Mouse (Mus musculus) T-helper 17 cell (primary cell): ENCODE results near the gene Bckdhb.
"Not testable (repeated sequence)": the region's sequence is repeated elsewhere in the genome, so short reads cannot be mapped to it uniquely, and the experiment has no call there.

Source experiments
- in situ Hi-C, 2 experiments: fragments of 300-600 bp; cut with MboI, MseI; formaldehyde crosslinking; loops; 1 replicate in 1 of 2; 2 replicates in 1 of 2; pipeline ENCODE4 v1.15.1; 2025; ENCODE audit warnings: high pct_unique_total_duplicates in 2 of 2

Bckdhb gene

GRCm38 (mm10) chr9:84041631-84042277, 116.8 kb downstream of the Bckdhb start:
- in situ Hi-C loops, result no loop called here

- in situ Hi-C loops, result no loop called here
Measured at GRCm38 (mm10) chr9:84042539-84042938, 117.6 kb downstream of the Bckdhb start.

GRCm38 (mm10) chr9:84044136-84044535, 119.2 kb downstream of the Bckdhb start:
- in situ Hi-C loops, result no loop called here

- in situ Hi-C loops, result no loop called here
Measured at GRCm38 (mm10) chr9:84045632-84046031, 120.7 kb downstream of the Bckdhb start.

- in situ Hi-C loops, result no loop called here
Measured at GRCm38 (mm10) chr9:84046334-84046733, 121.4 kb downstream of the Bckdhb start.

GRCm38 (mm10) chr9:84046961-84047360, 122.0 kb downstream of the Bckdhb start:
- in situ Hi-C loops, result no loop called here

- in situ Hi-C loops, result no loop called here
Measured at GRCm38 (mm10) chr9:84047436-84047835, 122.5 kb downstream of the Bckdhb start.

GRCm38 (mm10) chr9:84049142-84049541, 124.2 kb downstream of the Bckdhb start:
- in situ Hi-C loops, result no loop called here

GRCm38 (mm10) chr9:84050867-84051635, 126.1 kb downstream of the Bckdhb start:
- in situ Hi-C loops, result no loop called here

- in situ Hi-C loops, result no loop called here
Measured at GRCm38 (mm10) chr9:84055125-84055807, 130.3 kb downstream of the Bckdhb start.

- in situ Hi-C loops, result not testable (repeated sequence)
Measured at GRCm38 (mm10) chr9:84060781-84061180, 135.8 kb downstream of the Bckdhb start.

- in situ Hi-C loops, result no loop called here
Measured at GRCm38 (mm10) chr9:84063617-84064016, 138.7 kb downstream of the Bckdhb start.

- in situ Hi-C loops, result no loop called here
Measured at GRCm38 (mm10) chr9:84064113-84064512, 139.2 kb downstream of the Bckdhb start.

GRCm38 (mm10) chr9:84070247-84070646, 145.3 kb downstream of the Bckdhb start:
- in situ Hi-C loops, result no loop called here

GRCm38 (mm10) chr9:84070740-84071139, 145.8 kb downstream of the Bckdhb start:
- in situ Hi-C loops, result no loop called here

- in situ Hi-C loops, result no loop called here
Measured at GRCm38 (mm10) chr9:84072534-84072933, 147.6 kb downstream of the Bckdhb start.

- in situ Hi-C loops, result no loop called here
Measured at GRCm38 (mm10) chr9:84073237-84073636, 148.3 kb downstream of the Bckdhb start.

GRCm38 (mm10) chr9:84083551-84083950, 158.6 kb downstream of the Bckdhb start:
- in situ Hi-C loops, result loop anchor here in 1 of 2 experiments (10.0 kb wide), 1 partner anchor 1079 kb away; no protein-coding TSS in a partner anchor

- in situ Hi-C loops, result loop anchor here in 1 of 2 experiments (10.0 kb wide), 1 partner anchor 1080 kb away; no protein-coding TSS in a partner anchor
Measured at GRCm38 (mm10) chr9:84084686-84085085, 159.7 kb downstream of the Bckdhb start.

- in situ Hi-C loops, result no loop called here
Measured at GRCm38 (mm10) chr9:84090316-84091063, 165.5 kb downstream of the Bckdhb start.

- in situ Hi-C loops, result no loop called here
Measured at GRCm38 (mm10) chr9:84092994-84093393, 168.0 kb downstream of the Bckdhb start.

GRCm38 (mm10) chr9:84094111-84094510, 169.2 kb downstream of the Bckdhb start:
- in situ Hi-C loops, result no loop called here
